In genomic region chr5:150402832-150403447, GRCm38 (mm10) we compare ENCODE assay signal across 9 mouse cellular contexts.
A peak's percentile ranks its signal among the peaks of the same experiment; 100 is the strongest.
DNase-seq lines count a peak whose midpoint lies in the region; ATAC-seq lines count a peak whose summit lies in the region.
"Had no signal": no experiment of that assay in that cellular context is flagged by ENCODE, and none has a peak within 500 bp of the region (broad histone marks: within the 10 kb centered on the region; RNA-seq: fewer than 3 reads in every experiment).

No protein-coding gene starts in this region.

- peak overlapping the region; percentile 32 for H3K4me2 ChIP-seq in kidney, embryonic 15.5 days

- 40% methylated on average over 13 of the region's 13 CpGs for WGBS in kidney, embryonic 15.5 days
- 22% methylated on average over 13 of the region's 13 CpGs for WGBS in embryonic facial prominence, embryonic 10.5 days

- no peaks in the 10 kb centered on the region for H3K9me3 ChIP-seq in kidney, embryonic 15.5 days (replicated peaks)
- H3K9me3 ChIP-seq in embryonic facial prominence, embryonic 10.5 days = no peaks in the 10 kb centered on the region; the same call in 1 of the 2 replicates

- H3K9ac ChIP-seq in kidney, embryonic 15.5 days = no peak overlapping the region

- H3K4me3 ChIP-seq in kidney, embryonic 15.5 days (replicated peaks) = no peak overlapping the region
- peak overlapping the region; percentile 41 for H3K4me3 ChIP-seq in embryonic facial prominence, embryonic 10.5 days

- ATAC-seq in kidney, embryonic 15.5 days (replicated peaks; ENCODE audit: low FRiP score) = no peak; the same call in 1 of the 2 replicates
- no peak for ATAC-seq in granulocyte monocyte progenitor cell, adult 5-6 weeks (replicated peaks; ENCODE audit: poor library complexity, severe bottlenecking)
- no peak for ATAC-seq in cerebellum, adult (ENCODE audit: insufficient number of reproducible peaks, low FRiP score, low TSS enrichment)

- H3K36me3 ChIP-seq in kidney, embryonic 15.5 days = peaks cover 12% of the 10 kb centered on the region; the same call in 1 of the 2 replicates
- H3K36me3 ChIP-seq in embryonic facial prominence, embryonic 10.5 days (replicated peaks) = peaks cover 9% of the 10 kb centered on the region

- H3K4me1 ChIP-seq in kidney, embryonic 15.5 days = peaks cover 7% of the 10 kb centered on the region; the same call in 1 of the 2 replicates
- no peaks in the 10 kb centered on the region for H3K4me1 ChIP-seq in embryonic facial prominence, embryonic 10.5 days

- no peak overlapping the region for H3K27ac ChIP-seq in kidney, embryonic 15.5 days
- no peak overlapping the region for H3K27ac ChIP-seq in embryonic facial prominence, embryonic 10.5 days (replicated peaks)

- no peaks in the 10 kb centered on the region for H3K27me3 ChIP-seq in kidney, embryonic 15.5 days
- no peaks in the 10 kb centered on the region for H3K27me3 ChIP-seq in embryonic facial prominence, embryonic 10.5 days (replicated peaks; ENCODE audit: low read depth, poor library complexity, severe bottlenecking)

- no peak for DNase-seq in kidney, adult 9 months
- peak; percentile 88 for DNase-seq in R1 (ENCODE audit: low read depth, low spot score)
- DNase-seq in embryonic facial prominence, embryonic 10.5 days (ENCODE audit: low spot score) = peak; percentile 52
- peak; percentile 30 for DNase-seq in mesoderm, embryonic 11.5 days (ENCODE audit: low read depth, low spot score)
- DNase-seq: kidney, adult 11 months; lung, postnatal 14 days had no signal
